Mouse (Mus musculus): ENCODE data around the gene Atg4d. TPM values are rescaled to one million over a fixed set of nuclear protein-coding genes. Genes with fewer than 3 reads are reported as not detected.

Atg4d gene
- polyA plus RNA-seq, 1 experiment from 2014 or later, result 53.3 TPM

- peak overlapping the region; percentile 91 for H3K4me3 ChIP-seq (replicated peaks; ENCODE audit: low read length)
- peaks cover 9% of the 10 kb centered on the region; the same call in 1 of the 2 replicates for H3K36me3 ChIP-seq (ENCODE audit: control insufficient read depth, insufficient read depth, low read length)
- under 1% methylated on average over 31 of the region's 31 CpGs for WGBS
- H3K9me3 ChIP-seq (replicated peaks; ENCODE audit: control insufficient read depth, low read length), result 0 out of 2 replicates have a peak, but pooled peaks cover 5% of the 10 kb centered on the region
- H3K27me3 ChIP-seq (ENCODE audit: control insufficient read depth, insufficient read depth, low read length), result peaks cover 6% of the 10 kb centered on the region
- peak overlapping the region; percentile 93 for H3K27ac ChIP-seq (ENCODE audit: low read length)
- H3K4me2 ChIP-seq (ENCODE audit: low read depth, low read length), result peak overlapping the region; percentile 85
- H3K4me1 ChIP-seq (ENCODE audit: control insufficient read depth, insufficient read depth, low read length), result peaks cover 16% of the 10 kb centered on the region
- peak; percentile 0 for ATAC-seq (ENCODE audit: insufficient read depth, low FRiP score)
- peak overlapping the region; percentile 98 for H3K9ac ChIP-seq (ENCODE audit: low read length)
Observed at GRCm38 (mm10) chr9:21238004-21238732, 26.9 kb upstream of the Atg4d start.

- H3K9ac ChIP-seq (ENCODE audit: low read length), result peak within 1 kb of the TSS; percentile 98
- H3K27me3 ChIP-seq (ENCODE audit: control insufficient read depth, insufficient read depth, low read length), result peaks cover 13% of the 10 kb centered on the region
- H3K4me3 ChIP-seq (replicated peaks; ENCODE audit: low read length), result peak within 1 kb of the TSS; percentile 91
- H3K4me2 ChIP-seq (ENCODE audit: low read depth, low read length), result peak within 1 kb of the TSS; percentile 85
- peak within 1 kb of the TSS; percentile 93 for H3K27ac ChIP-seq (ENCODE audit: low read length)
- ATAC-seq (ENCODE audit: insufficient read depth, low FRiP score), result peak; percentile 91
- WGBS, result under 1% methylated on average over 80 of the region's 90 CpGs
- H3K36me3 ChIP-seq (ENCODE audit: control insufficient read depth, insufficient read depth, low read length), result 0 out of 2 replicates have a peak, but pooled peaks cover 3% of the 10 kb centered on the region
- H3K9me3 ChIP-seq (replicated peaks; ENCODE audit: control insufficient read depth, low read length), result 0 out of 2 replicates have a peak, but pooled peaks cover 5% of the 10 kb centered on the region
- H3K4me1 ChIP-seq (ENCODE audit: control insufficient read depth, insufficient read depth, low read length), result peaks cover 17% of the 10 kb centered on the region
Observed at GRCm38 (mm10) chr9:21238733-21239464, 26.2 kb upstream of the Atg4d start, which contains the start of gene Keap1. Gene Keap1 (minus strand): TSS chr9:21239361.

- Histone ChIP-seq H3K9ac (ENCODE audit: low read length) (peak overlapping the region; percentile 98), H3K36me3 (ENCODE audit: control insufficient read depth, insufficient read depth, low read length) (no peaks in the 10 kb centered on the region), H3K27me3 (ENCODE audit: control insufficient read depth, insufficient read depth, low read length) (peaks cover 18% of the 10 kb centered on the region), H3K4me1 (ENCODE audit: control insufficient read depth, insufficient read depth, low read length) (peaks cover 23% of the 10 kb centered on the region), H3K9me3 (replicated peaks; ENCODE audit: control insufficient read depth, low read length) (0 out of 2 replicates have a peak, but pooled peaks cover 5% of the 10 kb centered on the region), H3K4me2 (ENCODE audit: low read depth, low read length) (peak overlapping the region; percentile 85), H3K4me3 (replicated peaks; ENCODE audit: low read length) (peak overlapping the region; percentile 91), H3K27ac (ENCODE audit: low read length) (peak overlapping the region; percentile 93)
- ATAC-seq (ENCODE audit: insufficient read depth, low FRiP score), result no peak
- 40% methylated on average over 4 of the region's 4 CpGs for WGBS
Observed at GRCm38 (mm10) chr9:21239465-21239848, 25.6 kb upstream of the Atg4d start.

- Histone ChIP-seq H3K9me3 (replicated peaks; ENCODE audit: control insufficient read depth, low read length) (0 out of 2 replicates have a peak, but pooled peaks cover 5% of the 10 kb centered on the region), H3K4me3 (replicated peaks; ENCODE audit: low read length) (no peak overlapping the region), H3K27me3 (ENCODE audit: control insufficient read depth, insufficient read depth, low read length) (peaks cover 37% of the 10 kb centered on the region), H3K36me3 (ENCODE audit: control insufficient read depth, insufficient read depth, low read length) (no peaks in the 10 kb centered on the region), H3K4me2 (ENCODE audit: low read depth, low read length) (no peak overlapping the region), H3K27ac (ENCODE audit: low read length) (no peak overlapping the region), H3K9ac (ENCODE audit: low read length) (no peak overlapping the region), H3K4me1 (ENCODE audit: control insufficient read depth, insufficient read depth, low read length) (peaks cover 31% of the 10 kb centered on the region)
- WGBS, result 7% methylated on average over 11 of the region's 11 CpGs
- no peak for ATAC-seq (ENCODE audit: insufficient read depth, low FRiP score)
Observed at GRCm38 (mm10) chr9:21241343-21241742, 23.8 kb upstream of the Atg4d start.

GRCm38 (mm10) chr9:21243826-21244427 is 21.2 kb upstream of the Atg4d start:
- Histone ChIP-seq H3K27ac (ENCODE audit: low read length) (no peak overlapping the region), H3K9ac (ENCODE audit: low read length) (peak overlapping the region; percentile 52), H3K9me3 (replicated peaks; ENCODE audit: control insufficient read depth, low read length) (0 out of 2 replicates have a peak, but pooled peaks cover 5% of the 10 kb centered on the region), H3K36me3 (ENCODE audit: control insufficient read depth, insufficient read depth, low read length) (no peaks in the 10 kb centered on the region), H3K27me3 (ENCODE audit: control insufficient read depth, insufficient read depth, low read length) (peaks cover 54% of the 10 kb centered on the region), H3K4me1 (ENCODE audit: control insufficient read depth, insufficient read depth, low read length) (peaks cover 19% of the 10 kb centered on the region), H3K4me2 (ENCODE audit: low read depth, low read length) (peak overlapping the region; percentile 61), H3K4me3 (replicated peaks; ENCODE audit: low read length) (peak overlapping the region; percentile 41)
- WGBS, result 11% methylated on average over 42 of the region's 42 CpGs
- ATAC-seq (ENCODE audit: insufficient read depth, low FRiP score), result no peak

- WGBS, result under 1% methylated on average over 72 of the region's 72 CpGs
- ATAC-seq (ENCODE audit: insufficient read depth, low FRiP score), result peak; percentile 26; the same call in 1 of the 2 replicates
Observed at GRCm38 (mm10) chr9:21244428-21245112, 20.5 kb upstream of the Atg4d start.

GRCm38 (mm10) chr9:21245113-21245487 is 20.0 kb upstream of the Atg4d start:
- H3K9me3 ChIP-seq (replicated peaks; ENCODE audit: control insufficient read depth, low read length), result 0 out of 2 replicates have a peak, but pooled peaks cover 5% of the 10 kb centered on the region
- H3K36me3 ChIP-seq (ENCODE audit: control insufficient read depth, insufficient read depth, low read length), result no peaks in the 10 kb centered on the region
- no peak overlapping the region for H3K27ac ChIP-seq (ENCODE audit: low read length)
- H3K4me1 ChIP-seq (ENCODE audit: control insufficient read depth, insufficient read depth, low read length), result peaks cover 15% of the 10 kb centered on the region
- 3% methylated on average over 16 of the region's 16 CpGs for WGBS
- peaks cover 62% of the 10 kb centered on the region for H3K27me3 ChIP-seq (ENCODE audit: control insufficient read depth, insufficient read depth, low read length)
- H3K4me2 ChIP-seq (ENCODE audit: low read depth, low read length), result peak overlapping the region; percentile 61
- peak overlapping the region; percentile 41 for H3K4me3 ChIP-seq (replicated peaks; ENCODE audit: low read length)
- no peak for ATAC-seq (ENCODE audit: insufficient read depth, low FRiP score)
- peak overlapping the region; percentile 52 for H3K9ac ChIP-seq (ENCODE audit: low read length)

More at GRCm38 (mm10) chr9:21244428-21245112, 20.5 kb upstream of the Atg4d start:
- Histone ChIP-seq H3K27me3 (ENCODE audit: control insufficient read depth, insufficient read depth, low read length) (peaks cover 61% of the 10 kb centered on the region), H3K9ac (ENCODE audit: low read length) (peak overlapping the region; percentile 52), H3K36me3 (ENCODE audit: control insufficient read depth, insufficient read depth, low read length) (no peaks in the 10 kb centered on the region), H3K9me3 (replicated peaks; ENCODE audit: control insufficient read depth, low read length) (0 out of 2 replicates have a peak, but pooled peaks cover 5% of the 10 kb centered on the region), H3K4me1 (ENCODE audit: control insufficient read depth, insufficient read depth, low read length) (peaks cover 17% of the 10 kb centered on the region), H3K27ac (ENCODE audit: low read length) (no peak overlapping the region), H3K4me2 (ENCODE audit: low read depth, low read length) (peak overlapping the region; percentile 61), H3K4me3 (replicated peaks; ENCODE audit: low read length) (peak overlapping the region; percentile 41)

- no peak for ATAC-seq (ENCODE audit: insufficient read depth, low FRiP score)
- peaks cover 15% of the 10 kb centered on the region for H3K4me1 ChIP-seq (ENCODE audit: control insufficient read depth, insufficient read depth, low read length)
- WGBS, result 93% methylated on average over 1 of the region's 1 CpGs
- H3K9ac ChIP-seq (ENCODE audit: low read length), result no peak overlapping the region
- no peak overlapping the region for H3K4me3 ChIP-seq (replicated peaks; ENCODE audit: low read length)
- 0 out of 2 replicates have a peak, but pooled peaks cover 5% of the 10 kb centered on the region for H3K9me3 ChIP-seq (replicated peaks; ENCODE audit: control insufficient read depth, low read length)
- no peaks in the 10 kb centered on the region for H3K36me3 ChIP-seq (ENCODE audit: control insufficient read depth, insufficient read depth, low read length)
- peaks cover 67% of the 10 kb centered on the region for H3K27me3 ChIP-seq (ENCODE audit: control insufficient read depth, insufficient read depth, low read length)
- H3K27ac ChIP-seq (ENCODE audit: low read length), result no peak overlapping the region
- H3K4me2 ChIP-seq (ENCODE audit: low read depth, low read length), result no peak overlapping the region
Observed at GRCm38 (mm10) chr9:21246342-21246741, 18.8 kb upstream of the Atg4d start.

Measured in stomach, embryonic 16.5 days (tissue).